Mouse (Mus musculus): ENCODE results near the gene Pde11a. TPM values are rescaled to one million over a fixed set of nuclear protein-coding genes. Genes with fewer than 3 reads are reported as not detected.
A peak's percentile ranks its signal among the peaks of the same experiment; 100 is the strongest.

The Pde11a gene
- polyA plus RNA-seq, 1 experiment from 2014 or later, result 0.24 TPM

GRCm38 (mm10) chr2:76083901-76084300 lies 254.7 kb downstream of the Pde11a start:
- H3K27ac ChIP-seq, result no peak overlapping the region
- H3K4me1 ChIP-seq, result peaks cover 8% of the 10 kb centered on the region; the same call in 1 of the 2 replicates
- H3K4me3 ChIP-seq, result no peak overlapping the region
- WGBS, result 78% methylated on average over 3 of the region's 3 CpGs
- no peak for ATAC-seq (ENCODE audit: insufficient number of reproducible peaks, insufficient read depth, low FRiP score, low TSS enrichment)
- no peak overlapping the region for H3K9ac ChIP-seq
- H3K27me3 ChIP-seq, result no peaks in the 10 kb centered on the region
- no peaks in the 10 kb centered on the region for H3K36me3 ChIP-seq
- no peaks in the 10 kb centered on the region for H3K9me3 ChIP-seq
- H3K4me2 ChIP-seq (replicated peaks), result no peak overlapping the region

GRCm38 (mm10) chr2:76083396-76083795 lies 255.2 kb downstream of the Pde11a start:
- 85% methylated on average over 2 of the region's 2 CpGs for WGBS
- Histone ChIP-seq H3K9me3 (no peaks in the 10 kb centered on the region), H3K9ac (no peak overlapping the region), H3K4me2 (replicated peaks) (no peak overlapping the region), H3K27ac (no peak overlapping the region), H3K27me3 (no peaks in the 10 kb centered on the region), H3K36me3 (no peaks in the 10 kb centered on the region), H3K4me1 (peaks cover 3% of the 10 kb centered on the region; the same call in 1 of the 2 replicates), H3K4me3 (no peak overlapping the region)
- no peak for ATAC-seq (ENCODE audit: insufficient number of reproducible peaks, insufficient read depth, low FRiP score, low TSS enrichment)

- H3K27ac ChIP-seq, result no peak overlapping the region
- no peaks in the 10 kb centered on the region for H3K36me3 ChIP-seq
- WGBS, result 70% methylated on average over 5 of the region's 5 CpGs
- no peak overlapping the region for H3K9ac ChIP-seq
- no peaks in the 10 kb centered on the region for H3K9me3 ChIP-seq
- no peak overlapping the region for H3K4me3 ChIP-seq
- H3K4me1 ChIP-seq, result no peaks in the 10 kb centered on the region
- no peaks in the 10 kb centered on the region for H3K27me3 ChIP-seq
- ATAC-seq (ENCODE audit: insufficient number of reproducible peaks, insufficient read depth, low FRiP score, low TSS enrichment), result no peak
- H3K4me2 ChIP-seq (replicated peaks), result no peak overlapping the region
These were observed 256.6 kb downstream of the Pde11a start for GRCm38 (mm10) chr2:76081991-76082390.

GRCm38 (mm10) chr2:76080549-76080948 lies 258.0 kb downstream of the Pde11a start:
- Histone ChIP-seq H3K27ac (no peak overlapping the region), H3K4me2 (replicated peaks) (no peak overlapping the region), H3K27me3 (no peaks in the 10 kb centered on the region), H3K9ac (no peak overlapping the region), H3K4me1 (no peaks in the 10 kb centered on the region), H3K36me3 (no peaks in the 10 kb centered on the region), H3K4me3 (no peak overlapping the region), H3K9me3 (no peaks in the 10 kb centered on the region)
- 67% methylated on average over 3 of the region's 3 CpGs for WGBS
- no peak for ATAC-seq (ENCODE audit: insufficient number of reproducible peaks, insufficient read depth, low FRiP score, low TSS enrichment)

GRCm38 (mm10) chr2:76076838-76077237 lies 261.7 kb downstream of the Pde11a start:
- no peak for ATAC-seq (ENCODE audit: insufficient number of reproducible peaks, insufficient read depth, low FRiP score, low TSS enrichment)
- Histone ChIP-seq H3K4me1 (no peaks in the 10 kb centered on the region), H3K4me2 (replicated peaks) (no peak overlapping the region), H3K9ac (no peak overlapping the region), H3K36me3 (no peaks in the 10 kb centered on the region), H3K4me3 (no peak overlapping the region), H3K27me3 (no peaks in the 10 kb centered on the region), H3K27ac (no peak overlapping the region), H3K9me3 (no peaks in the 10 kb centered on the region)
- 44% methylated on average over 2 of the region's 2 CpGs for WGBS

- Histone ChIP-seq H3K27ac (no peak overlapping the region), H3K27me3 (no peaks in the 10 kb centered on the region), H3K9me3 (no peaks in the 10 kb centered on the region), H3K9ac (no peak overlapping the region), H3K36me3 (no peaks in the 10 kb centered on the region), H3K4me2 (replicated peaks) (no peak overlapping the region), H3K4me3 (no peak overlapping the region), H3K4me1 (no peaks in the 10 kb centered on the region)
- 98% methylated on average over 4 of the region's 4 CpGs for WGBS
- no peak for ATAC-seq (ENCODE audit: insufficient number of reproducible peaks, insufficient read depth, low FRiP score, low TSS enrichment)
These were observed 262.5 kb downstream of the Pde11a start for GRCm38 (mm10) chr2:76076047-76076446.

GRCm38 (mm10) chr2:76073079-76073478 lies 265.5 kb downstream of the Pde11a start:
- no peak for ATAC-seq (ENCODE audit: insufficient number of reproducible peaks, insufficient read depth, low FRiP score, low TSS enrichment)
- Histone ChIP-seq H3K9ac (no peak overlapping the region), H3K27me3 (no peaks in the 10 kb centered on the region), H3K4me2 (replicated peaks) (no peak overlapping the region), H3K4me1 (peaks cover 5% of the 10 kb centered on the region; the same call in 1 of the 2 replicates), H3K9me3 (no peaks in the 10 kb centered on the region), H3K27ac (no peak overlapping the region), H3K4me3 (no peak overlapping the region), H3K36me3 (no peaks in the 10 kb centered on the region)
- 66% methylated on average over 6 of the region's 6 CpGs for WGBS

GRCm38 (mm10) chr2:76070432-76071306 lies 267.9 kb downstream of the Pde11a start:
- H3K4me3 ChIP-seq, result peak overlapping the region; percentile 33
- H3K27ac ChIP-seq, result peak overlapping the region; percentile 80
- peaks cover 5% of the 10 kb centered on the region; the same call in 1 of the 2 replicates for H3K4me1 ChIP-seq
- peak overlapping the region; percentile 40 for H3K4me2 ChIP-seq (replicated peaks)
- no peaks in the 10 kb centered on the region for H3K9me3 ChIP-seq
- ATAC-seq (ENCODE audit: insufficient number of reproducible peaks, insufficient read depth, low FRiP score, low TSS enrichment), result peak; percentile 94
- WGBS, result 1% methylated on average over 19 of the region's 19 CpGs
- H3K9ac ChIP-seq, result peak overlapping the region; percentile 30; the same call in 1 of the 2 replicates
- no peaks in the 10 kb centered on the region for H3K27me3 ChIP-seq
- no peaks in the 10 kb centered on the region for H3K36me3 ChIP-seq

- Histone ChIP-seq H3K4me2 (replicated peaks) (no peak overlapping the region), H3K9ac (no peak overlapping the region), H3K9me3 (no peaks in the 10 kb centered on the region), H3K4me3 (no peak overlapping the region), H3K27ac (no peak overlapping the region), H3K27me3 (no peaks in the 10 kb centered on the region), H3K36me3 (no peaks in the 10 kb centered on the region), H3K4me1 (peaks cover 5% of the 10 kb centered on the region; the same call in 1 of the 2 replicates)
- no peak for ATAC-seq (ENCODE audit: insufficient number of reproducible peaks, insufficient read depth, low FRiP score, low TSS enrichment)
- WGBS, result 86% methylated on average over 13 of the region's 13 CpGs
These were observed 269.3 kb downstream of the Pde11a start for GRCm38 (mm10) chr2:76069238-76069637.

- no peaks in the 10 kb centered on the region for H3K36me3 ChIP-seq
- H3K9me3 ChIP-seq, result no peaks in the 10 kb centered on the region
- H3K27ac ChIP-seq, result no peak overlapping the region
- H3K27me3 ChIP-seq, result no peaks in the 10 kb centered on the region
- WGBS, result 73% methylated on average over 10 of the region's 10 CpGs
- H3K9ac ChIP-seq, result no peak overlapping the region
- ATAC-seq (ENCODE audit: insufficient number of reproducible peaks, insufficient read depth, low FRiP score, low TSS enrichment), result no peak
- no peak overlapping the region for H3K4me3 ChIP-seq
- no peak overlapping the region for H3K4me2 ChIP-seq (replicated peaks)
- peaks cover 5% of the 10 kb centered on the region; the same call in 1 of the 2 replicates for H3K4me1 ChIP-seq
These were observed 270.4 kb downstream of the Pde11a start for GRCm38 (mm10) chr2:76068155-76068554.

- Histone ChIP-seq H3K27me3 (no peaks in the 10 kb centered on the region), H3K27ac (no peak overlapping the region), H3K4me2 (replicated peaks) (no peak overlapping the region), H3K4me1 (peaks cover 5% of the 10 kb centered on the region; the same call in 1 of the 2 replicates), H3K36me3 (no peaks in the 10 kb centered on the region), H3K9me3 (no peaks in the 10 kb centered on the region), H3K9ac (no peak overlapping the region), H3K4me3 (no peak overlapping the region)
- WGBS, result 57% methylated on average over 4 of the region's 4 CpGs
- ATAC-seq (ENCODE audit: insufficient number of reproducible peaks, insufficient read depth, low FRiP score, low TSS enrichment), result no peak
These were observed 271.4 kb downstream of the Pde11a start for GRCm38 (mm10) chr2:76067144-76067543.

- H3K4me2 ChIP-seq (replicated peaks), result no peak overlapping the region
- H3K4me1 ChIP-seq, result peaks cover 5% of the 10 kb centered on the region; the same call in 1 of the 2 replicates
- H3K9ac ChIP-seq, result no peak overlapping the region
- no peaks in the 10 kb centered on the region for H3K9me3 ChIP-seq
- no peak overlapping the region for H3K4me3 ChIP-seq
- H3K36me3 ChIP-seq, result no peaks in the 10 kb centered on the region
- H3K27ac ChIP-seq, result no peak overlapping the region
- 69% methylated on average over 7 of the region's 7 CpGs for WGBS
- no peaks in the 10 kb centered on the region for H3K27me3 ChIP-seq
- ATAC-seq (ENCODE audit: insufficient number of reproducible peaks, insufficient read depth, low FRiP score, low TSS enrichment), result no peak
These were observed 273.3 kb downstream of the Pde11a start for GRCm38 (mm10) chr2:76065292-76065691.
